Mouse (Mus musculus): Measurements from ENCODE around the gene Pde4c. TPM values are rescaled to one million over a fixed set of nuclear protein-coding genes. Genes with fewer than 3 reads are reported as not detected.

Pde4c gene
- polyA plus RNA-seq, 1 experiment from 2014 or later: 0.19 TPM

- Histone ChIP-seq H3K4me3 (no peak overlapping the region), H3K27me3 (replicated peaks) (no peaks in the 10 kb centered on the region), H3K36me3 (peaks cover 64% of the 10 kb centered on the region), H3K9me3 (no peaks in the 10 kb centered on the region), H3K9ac (peak overlapping the region; percentile 46; the same call in 1 of the 2 replicates), H3K27ac (no peak overlapping the region), H3K4me1 (peaks cover 39% of the 10 kb centered on the region), H3K4me2 (replicated peaks) (0 out of 2 replicates have a peak overlapping the region, but pooled peaks have one; percentile 92)
- ATAC-seq (ENCODE audit: low FRiP score, low read depth): no peak
- WGBS: 85% methylated on average over 5 of the region's 5 CpGs
Observed at GRCm38 (mm10) chr8:70773410-70773809, 49.9 kb downstream of the Pde4c start.

- Histone ChIP-seq H3K4me3 (no peak overlapping the region), H3K27ac (no peak overlapping the region), H3K9me3 (no peaks in the 10 kb centered on the region), H3K4me1 (peaks cover 43% of the 10 kb centered on the region), H3K9ac (peak overlapping the region; percentile 46; the same call in 1 of the 2 replicates), H3K4me2 (replicated peaks) (peak overlapping the region; percentile 92), H3K27me3 (replicated peaks) (no peaks in the 10 kb centered on the region), H3K36me3 (peaks cover 64% of the 10 kb centered on the region)
- ATAC-seq (ENCODE audit: low FRiP score, low read depth): no peak
- WGBS: 74% methylated on average over 9 of the region's 9 CpGs
Observed at GRCm38 (mm10) chr8:70773833-70774232, 50.3 kb downstream of the Pde4c start.

- peak overlapping the region; percentile 92; the same call in 1 of the 2 replicates for H3K4me2 ChIP-seq (replicated peaks)
- H3K4me1 ChIP-seq: peaks cover 43% of the 10 kb centered on the region
- no peak overlapping the region for H3K27ac ChIP-seq
- H3K36me3 ChIP-seq: peaks cover 67% of the 10 kb centered on the region
- H3K9ac ChIP-seq: peak overlapping the region; percentile 46; the same call in 1 of the 2 replicates
- H3K4me3 ChIP-seq: no peak overlapping the region
- WGBS: 96% methylated on average over 18 of the region's 18 CpGs
- H3K27me3 ChIP-seq (replicated peaks): no peaks in the 10 kb centered on the region
- no peak for ATAC-seq (ENCODE audit: low FRiP score, low read depth)
- H3K9me3 ChIP-seq: no peaks in the 10 kb centered on the region
Observed at GRCm38 (mm10) chr8:70774740-70775139, 51.2 kb downstream of the Pde4c start.

GRCm38 (mm10) chr8:70775227-70775626 is 51.7 kb downstream of the Pde4c start:
- WGBS: 89% methylated on average over 5 of the region's 5 CpGs
- no peak overlapping the region for H3K27ac ChIP-seq
- no peak for ATAC-seq (ENCODE audit: low FRiP score, low read depth)
- peak overlapping the region; percentile 82 for H3K4me3 ChIP-seq
- no peaks in the 10 kb centered on the region for H3K9me3 ChIP-seq
- peaks cover 43% of the 10 kb centered on the region for H3K4me1 ChIP-seq
- H3K4me2 ChIP-seq (replicated peaks): peak overlapping the region; percentile 92
- peaks cover 67% of the 10 kb centered on the region for H3K36me3 ChIP-seq
- no peaks in the 10 kb centered on the region for H3K27me3 ChIP-seq (replicated peaks)
- peak overlapping the region; percentile 97 for H3K9ac ChIP-seq

GRCm38 (mm10) chr8:70775851-70776495 is 52.5 kb downstream of the Pde4c start:
- H3K36me3 ChIP-seq: peaks cover 67% of the 10 kb centered on the region
- ATAC-seq (ENCODE audit: low FRiP score, low read depth): peak; percentile 38; the same call in 1 of the 2 replicates
- H3K4me2 ChIP-seq (replicated peaks): peak overlapping the region; percentile 92
- 0 out of 2 replicates have a peak overlapping the region, but pooled peaks have one; percentile 10 for H3K27ac ChIP-seq
- peaks cover 43% of the 10 kb centered on the region for H3K4me1 ChIP-seq
- peak overlapping the region; percentile 82 for H3K4me3 ChIP-seq
- H3K9me3 ChIP-seq: no peaks in the 10 kb centered on the region
- WGBS: 3% methylated on average over 34 of the region's 34 CpGs
- H3K9ac ChIP-seq: peak overlapping the region; percentile 97
- no peaks in the 10 kb centered on the region for H3K27me3 ChIP-seq (replicated peaks)

- Histone ChIP-seq H3K4me2 (replicated peaks) (peak within 1 kb of the TSS; percentile 92), H3K4me1 (peaks cover 43% of the 10 kb centered on the region), H3K36me3 (peaks cover 66% of the 10 kb centered on the region), H3K27me3 (replicated peaks) (no peaks in the 10 kb centered on the region), H3K9me3 (no peaks in the 10 kb centered on the region), H3K9ac (peak within 1 kb of the TSS; percentile 97), H3K27ac (peak within 1 kb of the TSS; percentile 94), H3K4me3 (peak within 1 kb of the TSS; percentile 82)
- peak; percentile 92 for ATAC-seq (ENCODE audit: low FRiP score, low read depth)
- WGBS: under 1% methylated on average over 94 of the region's 94 CpGs
Observed at GRCm38 (mm10) chr8:70776496-70777444, 53.2 kb downstream of the Pde4c start, which contains the start of gene Pik3r2. Gene Pik3r2 (minus strand): TSS chr8:70776713.

GRCm38 (mm10) chr8:70780093-70780492 is 56.6 kb downstream of the Pde4c start:
- H3K4me2 ChIP-seq (replicated peaks): no peak overlapping the region
- H3K27me3 ChIP-seq (replicated peaks): no peaks in the 10 kb centered on the region
- peaks cover 58% of the 10 kb centered on the region for H3K36me3 ChIP-seq
- no peak for ATAC-seq (ENCODE audit: low FRiP score, low read depth)
- no peak overlapping the region for H3K27ac ChIP-seq
- H3K9me3 ChIP-seq: no peaks in the 10 kb centered on the region
- H3K9ac ChIP-seq: peak overlapping the region; percentile 42; the same call in 1 of the 2 replicates
- peaks cover 24% of the 10 kb centered on the region for H3K4me1 ChIP-seq
- H3K4me3 ChIP-seq: no peak overlapping the region
- 81% methylated on average over 11 of the region's 11 CpGs for WGBS

GRCm38 (mm10) chr8:70786291-70787050 is 63.0 kb downstream of the Pde4c start:
- peaks cover 11% of the 10 kb centered on the region for H3K4me1 ChIP-seq
- no peak overlapping the region for H3K4me3 ChIP-seq
- 87% methylated on average over 25 of the region's 25 CpGs for WGBS
- H3K4me2 ChIP-seq (replicated peaks): no peak overlapping the region
- H3K9ac ChIP-seq: no peak overlapping the region
- H3K9me3 ChIP-seq: no peaks in the 10 kb centered on the region
- H3K36me3 ChIP-seq: peaks cover 65% of the 10 kb centered on the region
- H3K27me3 ChIP-seq (replicated peaks): 0 out of 2 replicates have a peak, but pooled peaks cover 5% of the 10 kb centered on the region
- no peak overlapping the region for H3K27ac ChIP-seq
- ATAC-seq (ENCODE audit: low FRiP score, low read depth): no peak

GRCm38 (mm10) chr8:70787051-70787445 is 63.5 kb downstream of the Pde4c start:
- peaks cover 16% of the 10 kb centered on the region for H3K4me1 ChIP-seq
- 0 out of 2 replicates have a peak, but pooled peaks cover 5% of the 10 kb centered on the region for H3K27me3 ChIP-seq (replicated peaks)
- H3K9ac ChIP-seq: no peak overlapping the region
- no peak overlapping the region for H3K27ac ChIP-seq
- H3K9me3 ChIP-seq: no peaks in the 10 kb centered on the region
- WGBS: 90% methylated on average over 3 of the region's 3 CpGs
- H3K36me3 ChIP-seq: peaks cover 63% of the 10 kb centered on the region
- H3K4me3 ChIP-seq: no peak overlapping the region
- ATAC-seq (ENCODE audit: low FRiP score, low read depth): no peak
- H3K4me2 ChIP-seq (replicated peaks): no peak overlapping the region

GRCm38 (mm10) chr8:70787941-70788667 is 64.6 kb downstream of the Pde4c start:
- no peak overlapping the region for H3K27ac ChIP-seq

GRCm38 (mm10) chr8:70789046-70789445 is 65.5 kb downstream of the Pde4c start:
- Histone ChIP-seq H3K36me3 (peaks cover 49% of the 10 kb centered on the region), H3K4me3 (no peak overlapping the region; the same call in 1 of the 2 replicates), H3K9me3 (no peaks in the 10 kb centered on the region), H3K9ac (no peak overlapping the region), H3K4me1 (peaks cover 26% of the 10 kb centered on the region), H3K27ac (no peak overlapping the region), H3K27me3 (replicated peaks) (peaks cover 6% of the 10 kb centered on the region; the same call in 1 of the 2 replicates), H3K4me2 (replicated peaks) (no peak overlapping the region)
- ATAC-seq (ENCODE audit: low FRiP score, low read depth): no peak
- 72% methylated on average over 10 of the region's 10 CpGs for WGBS

More at GRCm38 (mm10) chr8:70787941-70788667, 64.6 kb downstream of the Pde4c start:
- H3K4me2 ChIP-seq (replicated peaks): peak overlapping the region; percentile 32
- WGBS: 15% methylated on average over 30 of the region's 30 CpGs
- peaks cover 23% of the 10 kb centered on the region for H3K4me1 ChIP-seq
- no peak for ATAC-seq (ENCODE audit: low FRiP score, low read depth)
- peaks cover 58% of the 10 kb centered on the region for H3K36me3 ChIP-seq
- H3K9me3 ChIP-seq: no peaks in the 10 kb centered on the region
- H3K4me3 ChIP-seq: 0 out of 2 replicates have a peak overlapping the region, but pooled peaks have one; percentile 5
- peak overlapping the region; percentile 17; the same call in 1 of the 2 replicates for H3K9ac ChIP-seq
- H3K27me3 ChIP-seq (replicated peaks): 0 out of 2 replicates have a peak, but pooled peaks cover 5% of the 10 kb centered on the region
